Mouse (Mus musculus) spleen, adult 2 months (tissue): ENCODE measurements around the gene H2-T22.
"Not testable (repeated sequence)": the region's sequence is repeated elsewhere in the genome, so short reads cannot be mapped to it uniquely, and the experiment has no call there.

ENCODE experiments used
- CTCF ChIP-seq: fragments of 200-500 bp; IDR thresholded peaks from 2 replicates; pipeline ENCODE4 v1.5.1; 2011; ENCODE audit warnings: mild to moderate bottlenecking, inconsistent platforms; ENCODE audit not compliant: insufficient read depth, insufficient read length, insufficient replicate concordance; ENCODE audit errors: extremely low read depth
- POLR2A ChIP-seq: fragments of 200-500 bp; IDR thresholded peaks from 2 replicates; pipeline ENCODE4 v1.6.1; 2011; ENCODE audit warnings: low read depth, low read length, inconsistent platforms

DNA sequence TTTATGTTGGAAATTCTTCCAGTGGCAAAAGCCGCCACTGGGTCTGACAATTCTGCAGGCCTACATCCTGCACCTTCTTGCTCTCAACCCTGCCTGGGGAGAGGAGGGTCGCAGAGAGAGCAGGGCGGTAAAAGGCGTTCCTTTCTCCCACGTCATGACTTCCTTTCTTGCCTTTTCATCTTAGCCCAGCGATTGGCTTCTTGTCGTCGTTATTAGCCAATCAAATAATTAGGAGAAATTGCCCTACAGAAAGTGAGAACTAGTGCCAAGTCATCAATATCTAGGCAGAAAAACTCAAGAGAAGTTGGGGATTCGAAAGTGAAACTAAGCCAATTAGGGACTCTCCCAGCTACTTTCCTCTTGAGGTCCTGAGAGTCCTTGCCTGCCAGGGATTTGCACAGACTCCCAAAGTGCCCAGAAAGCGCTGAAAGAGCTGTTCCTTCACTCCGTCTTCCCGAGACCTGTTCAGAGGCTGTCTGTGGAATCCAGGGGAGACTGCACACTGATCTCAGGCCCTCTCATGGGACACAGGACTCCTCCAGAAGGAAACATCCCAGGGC is at the start of gene H2-T22, which contains the start of gene Gm6034:
- TF ChIP-seq POLR2A = peak; percentile 96
- not testable (repeated sequence) for TF ChIP-seq CTCF
